Mouse (Mus musculus) embryo, embryonic 10.5 days (tissue): ENCODE data around the gene Xxylt1.
A peak's percentile ranks its signal among the peaks of the same experiment; 100 is the strongest.

Experiments
- DNase-seq: peaks from one replicate; pipeline ENCODE4 v3.0.0-alpha.2; 2015; ENCODE audit warnings: low spot score

Gene Xxylt1

DNA sequence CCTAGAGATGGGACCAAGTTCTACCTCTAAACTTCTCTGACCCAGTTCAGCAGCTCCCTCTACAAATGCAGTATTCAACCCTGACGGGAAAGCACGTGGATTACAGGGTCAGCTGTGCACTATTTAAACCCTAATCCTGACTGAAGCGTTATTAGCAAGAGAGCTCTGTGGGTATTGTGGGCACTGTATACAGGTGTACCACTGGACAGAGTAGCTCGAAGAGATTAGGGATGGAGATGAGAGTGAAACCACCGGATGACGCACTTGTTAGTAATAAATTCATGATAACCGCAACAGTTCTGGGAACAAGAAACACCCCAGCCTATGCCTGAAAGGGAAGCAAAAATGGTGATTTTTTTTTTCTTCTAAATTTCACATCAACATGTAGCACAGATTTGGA, 57.0 kb downstream of the Xxylt1 start:
- no peak for DNase-seq

DNA sequence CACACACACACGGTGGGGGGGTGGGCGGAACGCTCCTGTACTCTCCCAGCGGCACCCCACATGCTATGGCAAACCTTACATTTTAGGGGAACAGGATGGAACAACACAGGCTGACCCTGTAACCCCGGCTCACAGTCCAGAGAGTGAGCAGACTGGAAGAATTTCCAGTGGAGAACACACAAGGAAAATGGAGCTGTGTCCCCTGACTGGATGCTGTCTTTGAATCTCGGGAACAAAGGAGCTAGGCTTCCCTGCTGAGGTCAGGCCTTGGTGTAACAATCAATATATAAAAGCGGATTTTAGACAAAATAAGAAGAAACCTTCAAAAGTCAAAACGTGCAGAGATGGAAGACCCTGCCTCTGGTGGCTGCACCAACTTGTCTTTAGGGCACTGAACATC, 57.4 kb downstream of the Xxylt1 start:
- DNase-seq, result no peak

GRCm38 (mm10) chr16:31022287-31022686, 58.9 kb downstream of the Xxylt1 start:
- DNase-seq, result no peak

DNA sequence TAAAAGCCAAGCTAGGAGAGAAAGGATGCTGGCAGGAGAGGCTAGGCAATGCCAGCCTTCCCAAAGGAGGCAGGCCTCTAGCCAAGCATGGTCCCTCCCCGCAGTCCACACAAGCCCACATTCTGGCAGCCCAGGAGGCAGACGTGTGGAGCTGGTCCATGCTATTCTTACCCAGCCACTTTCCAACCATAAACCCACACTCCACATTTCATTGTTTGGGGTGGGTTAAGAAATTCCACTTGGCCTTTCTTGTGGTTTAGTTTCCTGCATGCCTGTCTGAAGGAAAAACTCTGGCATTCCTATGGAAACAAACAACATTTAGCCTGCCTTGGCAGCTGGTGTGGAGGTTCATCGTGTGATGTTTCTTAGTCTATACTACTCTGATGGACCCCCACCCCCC, 61.7 kb downstream of the Xxylt1 start:
- DNase-seq, result no peak

DNA sequence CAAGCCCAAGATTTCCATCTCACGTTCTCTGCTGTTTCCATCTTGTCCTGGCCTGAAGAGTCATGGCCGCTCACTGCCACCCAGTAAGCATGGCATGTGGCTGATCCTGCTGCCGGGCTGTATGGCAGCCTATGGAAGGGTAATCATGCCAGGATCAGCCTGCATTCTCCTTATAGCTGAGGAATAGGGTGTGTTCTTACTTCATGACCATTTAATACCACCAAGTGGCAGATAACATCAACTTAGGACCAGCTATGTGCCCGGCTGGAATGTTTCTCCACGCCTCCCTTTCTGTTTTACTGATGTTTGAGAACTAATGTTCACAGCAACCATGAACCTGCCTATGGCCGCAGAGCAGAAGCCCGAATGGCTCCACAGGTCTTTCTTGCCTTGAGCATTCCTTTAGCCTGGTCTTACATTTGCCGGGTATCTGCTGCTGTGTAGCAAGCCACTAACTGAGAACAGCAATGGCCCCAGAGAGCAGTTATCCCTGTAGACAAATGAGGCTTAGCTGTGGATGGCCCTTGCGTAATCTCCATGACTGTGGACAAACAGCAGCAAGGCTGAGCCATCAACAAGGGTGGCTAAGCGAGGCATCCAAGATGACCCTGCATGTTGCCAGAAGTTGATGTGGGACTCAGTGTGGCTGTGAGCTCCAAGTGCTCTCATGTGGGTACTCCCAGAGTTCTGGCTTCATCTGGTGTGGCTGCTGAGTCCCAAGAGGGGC, 63.4 kb downstream of the Xxylt1 start:
- DNase-seq, result no peak

DNA sequence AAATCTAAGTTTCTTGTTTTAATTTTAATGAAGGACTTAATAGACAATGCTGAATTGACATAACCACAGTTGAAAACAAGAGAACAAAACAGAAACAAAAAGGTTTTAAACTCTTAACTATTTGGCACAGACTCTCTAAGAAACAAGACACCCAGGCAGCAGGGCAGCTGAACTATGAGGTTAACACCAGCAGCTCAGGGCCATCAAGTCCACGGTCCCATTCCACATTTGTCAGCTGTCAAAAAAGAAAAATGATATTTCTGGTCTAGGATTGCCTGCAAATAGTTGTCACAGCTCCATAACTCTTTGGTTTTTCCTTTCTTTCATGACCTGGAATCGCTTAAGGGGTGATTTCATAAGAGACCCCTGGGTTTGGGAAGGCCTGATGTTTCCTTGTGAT, 64.6 kb downstream of the Xxylt1 start:
- DNase-seq, result no peak

- no peak for DNase-seq
Observed at GRCm38 (mm10) chr16:31016169-31016568, 65.1 kb downstream of the Xxylt1 start.

GRCm38 (mm10) chr16:31015271-31015670, 66.0 kb downstream of the Xxylt1 start:
- DNase-seq, result no peak

GRCm38 (mm10) chr16:31012236-31012635, 69.0 kb downstream of the Xxylt1 start:
- no peak for DNase-seq

DNA sequence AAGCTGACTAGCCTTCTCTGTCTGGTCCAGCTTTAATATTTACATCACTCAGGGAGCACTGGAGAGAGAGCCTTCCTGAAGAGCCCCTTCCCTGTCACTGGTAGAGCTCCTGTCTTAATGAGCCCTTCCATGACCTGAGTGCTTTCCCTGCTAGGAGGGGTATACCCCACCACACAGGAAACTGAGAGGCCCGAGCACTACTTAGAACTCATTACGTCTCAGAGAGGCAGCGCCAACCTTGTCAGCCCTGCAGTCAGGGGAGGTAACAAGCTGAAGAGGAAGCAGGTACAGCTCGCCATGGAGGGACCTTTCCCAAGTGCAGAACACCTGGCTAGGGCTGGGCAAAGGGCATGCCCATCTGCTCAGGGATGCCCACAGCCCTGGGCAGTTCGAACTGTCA, 70.8 kb downstream of the Xxylt1 start:
- DNase-seq, result no peak

GRCm38 (mm10) chr16:31008326-31008725, 72.9 kb downstream of the Xxylt1 start:
- DNase-seq, result no peak

DNA sequence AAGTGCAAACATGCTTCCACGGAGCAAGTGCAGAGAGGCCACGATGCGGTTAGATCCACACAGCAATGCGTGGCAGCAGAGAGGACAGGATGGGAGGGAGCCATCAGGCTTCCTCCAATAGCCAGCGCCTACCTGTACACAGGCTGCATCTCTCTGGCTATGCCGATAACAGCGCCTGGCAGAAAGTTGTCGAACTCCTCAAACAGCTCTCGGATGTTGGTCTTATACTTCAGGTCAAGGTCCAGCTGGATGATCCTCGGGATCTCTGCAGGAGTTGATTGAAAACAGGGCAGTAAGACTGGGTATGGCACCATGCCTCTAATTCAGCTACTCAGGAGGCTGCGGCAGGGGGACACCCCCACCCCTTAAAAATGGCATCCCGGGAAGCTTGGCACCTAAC, 73.7 kb downstream of the Xxylt1 start:
- DNase-seq, result no peak

DNA sequence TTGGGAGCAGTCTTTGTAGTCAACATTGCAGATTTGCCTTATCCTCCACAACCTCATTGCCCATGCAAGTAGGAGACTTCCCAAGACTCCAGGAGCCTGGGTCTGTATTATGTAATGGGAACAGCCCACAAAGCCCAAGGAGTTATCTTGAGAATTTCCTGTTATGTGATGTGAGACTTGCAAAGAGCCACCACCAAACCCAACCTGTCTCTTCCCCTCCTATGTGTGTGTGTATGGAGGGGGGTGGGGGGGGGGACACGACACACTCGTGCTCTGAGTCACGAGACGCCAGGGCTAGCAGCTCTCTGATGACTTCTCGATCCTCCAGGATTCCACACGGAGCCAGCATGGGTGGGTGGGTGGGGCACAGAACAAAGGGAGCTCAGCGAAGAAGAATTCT, 75.5 kb downstream of the Xxylt1 start:
- DNase-seq, result no peak

DNA sequence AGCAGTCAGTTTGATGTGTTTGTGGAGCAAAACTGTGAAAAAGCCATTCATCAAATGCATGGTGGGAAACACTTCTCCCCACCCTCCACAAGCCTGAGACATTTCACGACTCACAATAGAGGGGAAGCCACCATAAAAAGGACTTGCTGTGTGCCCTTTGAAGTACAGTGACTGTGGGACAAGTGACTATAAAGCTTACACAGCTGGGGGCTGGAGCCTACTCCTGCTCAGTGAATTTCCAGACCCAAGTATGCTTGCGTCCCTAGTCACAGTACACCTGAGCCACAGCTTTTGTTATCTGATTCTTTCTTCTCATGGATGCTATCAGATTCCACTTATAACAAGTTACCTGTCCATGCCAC, 76.9 kb downstream of the Xxylt1 start:
- DNase-seq, result no peak

- DNase-seq, result peak; percentile 69
Observed at GRCm38 (mm10) chr16:31003592-31004320, 77.5 kb downstream of the Xxylt1 start.

GRCm38 (mm10) chr16:31002926-31003325, 78.3 kb downstream of the Xxylt1 start:
- DNase-seq, result no peak

DNA sequence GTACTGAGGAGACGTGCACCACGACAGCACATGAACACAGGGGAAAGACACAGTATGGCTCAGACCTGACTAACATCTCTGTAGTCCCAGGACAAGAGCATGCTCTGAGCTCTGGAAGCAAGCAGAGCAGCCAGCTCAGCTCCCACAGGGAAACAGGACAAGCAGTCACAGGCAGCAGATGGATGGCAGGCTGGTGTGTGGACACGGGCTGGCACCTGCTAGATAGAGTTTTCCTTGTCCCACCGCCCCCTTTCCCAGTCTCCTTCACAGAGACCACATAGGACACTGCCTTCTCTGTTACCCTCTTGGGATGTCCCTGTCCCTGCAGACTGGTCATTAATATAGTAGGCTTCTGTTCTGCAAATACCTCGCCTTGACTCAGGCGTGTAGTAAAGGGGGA, 79.1 kb downstream of the Xxylt1 start:
- DNase-seq, result no peak

DNA sequence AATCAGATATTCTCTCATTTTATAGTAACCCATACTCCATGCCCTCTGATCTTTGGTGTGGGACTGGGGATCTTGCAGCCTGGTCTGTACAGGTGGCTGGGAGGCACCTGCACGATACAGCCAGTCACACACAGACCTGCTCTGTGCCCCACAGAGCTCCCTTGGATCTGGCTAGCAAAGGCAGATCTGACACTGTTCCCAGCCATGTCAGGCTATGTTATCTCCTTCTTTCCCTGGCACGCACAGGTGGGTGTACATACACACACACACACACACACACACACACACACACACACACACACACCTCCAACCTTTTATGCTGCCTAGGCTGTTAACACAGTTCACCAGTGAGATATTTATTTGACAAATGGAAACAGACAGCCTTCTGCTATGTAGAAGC, 82.5 kb downstream of the Xxylt1 start:
- no peak for DNase-seq

DNA sequence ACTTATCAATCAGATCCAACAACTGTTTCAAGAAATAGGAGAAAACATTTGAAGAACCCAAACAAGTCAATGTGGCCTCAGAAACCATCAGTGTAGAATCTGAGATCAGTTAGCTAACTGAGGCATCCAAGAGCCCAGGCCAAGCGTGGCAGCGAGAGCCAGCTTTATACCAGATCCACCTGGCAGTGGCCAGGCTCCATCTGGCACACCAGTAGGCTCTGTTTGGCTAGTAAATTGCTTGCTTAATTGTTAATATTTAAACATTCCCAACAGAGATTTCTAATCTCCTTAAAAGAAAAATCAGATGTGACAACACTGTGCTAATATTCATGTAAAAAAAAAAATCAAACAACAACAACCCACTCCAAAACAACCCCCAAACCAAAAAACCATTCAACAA, 83.2 kb downstream of the Xxylt1 start:
- DNase-seq, result no peak

DNA sequence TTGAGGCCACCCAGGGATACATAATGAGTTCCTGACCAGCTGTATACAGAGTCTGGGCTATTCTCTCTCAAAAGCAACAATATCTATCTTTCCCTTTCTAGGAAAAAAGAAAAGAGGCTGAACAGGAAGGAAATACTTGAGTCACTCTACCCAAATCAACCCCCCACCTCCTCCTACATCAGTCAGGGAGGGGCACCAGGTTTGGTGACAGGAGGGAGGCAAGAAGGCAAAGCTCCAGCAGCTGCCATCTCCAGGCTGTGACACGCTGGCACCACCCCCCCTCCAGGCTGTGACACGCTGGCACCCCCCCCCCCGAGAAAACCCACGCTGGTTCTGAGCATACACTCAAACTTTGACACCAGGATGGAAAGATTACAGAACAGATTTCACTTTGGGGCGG, 85.8 kb downstream of the Xxylt1 start:
- DNase-seq, result no peak

DNA sequence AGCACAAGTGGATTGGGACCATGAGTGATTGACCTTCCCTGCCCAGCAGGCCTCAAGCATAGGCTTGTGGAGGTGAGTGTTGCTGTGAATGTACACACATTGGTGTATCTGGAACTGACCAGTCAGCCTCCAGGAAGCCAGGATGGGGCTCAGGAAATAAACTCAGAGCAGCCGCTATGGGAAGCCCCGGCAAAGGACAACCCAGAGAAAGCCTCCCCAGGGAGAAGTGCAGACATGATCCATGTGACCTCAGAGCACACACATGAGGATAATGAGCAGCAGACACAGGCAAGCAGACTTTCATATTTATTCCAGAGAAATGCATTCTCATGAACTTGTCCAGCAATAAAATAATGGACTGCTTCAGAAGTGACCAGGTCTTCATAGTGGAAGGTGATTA, 86.4 kb downstream of the Xxylt1 start:
- DNase-seq, result no peak

DNA sequence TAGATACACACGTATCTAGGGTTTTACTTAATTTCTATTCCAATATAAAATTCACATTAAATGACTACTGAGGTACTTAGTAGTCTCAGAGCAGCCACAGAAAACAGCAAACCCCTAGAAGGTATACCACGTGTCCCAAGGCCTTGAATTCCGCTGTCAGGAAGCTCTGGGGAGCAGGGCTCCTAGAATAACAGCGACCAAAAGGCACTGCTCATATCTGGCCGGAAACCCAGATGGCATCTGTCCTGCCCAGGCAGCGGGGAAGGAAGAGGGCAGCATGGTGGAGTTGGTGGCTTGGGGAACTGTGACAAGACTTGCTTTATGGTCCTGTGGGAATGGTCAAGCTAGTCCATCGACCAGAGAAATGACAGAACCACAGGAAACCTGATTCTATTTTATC, 86.9 kb downstream of the Xxylt1 start:
- DNase-seq, result no peak

GRCm38 (mm10) chr16:30992568-30992967, 88.7 kb downstream of the Xxylt1 start:
- DNase-seq, result no peak

- no peak for DNase-seq
Observed at GRCm38 (mm10) chr16:30990661-30991060, 90.6 kb downstream of the Xxylt1 start.
